Mouse (Mus musculus) lung, adult 2 months (tissue): ENCODE results near the gene Fbxo24.

Experiments used
- CTCF ChIP-seq: fragments of 200-500 bp; IDR thresholded peaks from 2 replicates; pipeline ENCODE4 v1.5.1; 2011; ENCODE audit warnings: mild to moderate bottlenecking, low read length, control low read depth; ENCODE audit not compliant: insufficient read depth
- POLR2A ChIP-seq: fragments of 200-500 bp; IDR thresholded peaks from 2 replicates; pipeline ENCODE4 v1.6.1; 2011; ENCODE audit warnings: low read depth, mild to moderate bottlenecking, control low read depth, low read length, borderline replicate concordance; ENCODE audit errors: extremely low read depth

- TF ChIP-seq CTCF (no peak), POLR2A (no peak)
These were observed 44.2 kb upstream of the Fbxo24 start for GRCm38 (mm10) chr5:137673015-137673414.
